Mouse (Mus musculus) frontal cortex, adult (tissue): ENCODE measurements at regions not wholly inside any gene's neighbourhood (a gene's known extent, or its start where the extent isn't known, plus 50 kb on each side); places are given as distances from the start of the nearest gene placed in this dataset.

Source experiments
- ATAC-seq: cut with Nextera tagmentation; 2 replicates; pipeline ENCODE4 v1.9.2; 2017; ENCODE audit warnings: mild to moderate bottlenecking, moderate library complexity, mixed read lengths; ENCODE audit not compliant: low TSS enrichment

DNA sequence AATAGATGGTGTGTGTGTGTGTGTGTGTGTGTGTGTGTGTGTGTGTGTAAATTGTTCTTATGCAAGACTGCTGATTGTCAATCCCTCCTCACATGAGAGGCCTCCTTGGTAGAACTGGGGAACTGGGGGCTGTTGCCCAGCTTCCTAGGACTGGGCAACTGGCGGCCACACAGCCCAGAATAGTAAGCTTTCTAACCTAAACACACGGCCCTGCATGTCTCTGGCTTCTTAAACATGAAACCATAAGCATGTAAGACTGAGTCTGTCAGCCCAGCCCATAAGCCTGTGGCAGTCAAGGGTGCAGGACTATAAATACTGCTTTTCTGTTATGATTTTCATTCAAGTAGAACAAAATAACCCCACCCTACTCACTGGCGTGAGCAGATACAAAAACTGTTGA lies 60.7 kb downstream of the Ifng start:
- no peak for ATAC-seq

DNA sequence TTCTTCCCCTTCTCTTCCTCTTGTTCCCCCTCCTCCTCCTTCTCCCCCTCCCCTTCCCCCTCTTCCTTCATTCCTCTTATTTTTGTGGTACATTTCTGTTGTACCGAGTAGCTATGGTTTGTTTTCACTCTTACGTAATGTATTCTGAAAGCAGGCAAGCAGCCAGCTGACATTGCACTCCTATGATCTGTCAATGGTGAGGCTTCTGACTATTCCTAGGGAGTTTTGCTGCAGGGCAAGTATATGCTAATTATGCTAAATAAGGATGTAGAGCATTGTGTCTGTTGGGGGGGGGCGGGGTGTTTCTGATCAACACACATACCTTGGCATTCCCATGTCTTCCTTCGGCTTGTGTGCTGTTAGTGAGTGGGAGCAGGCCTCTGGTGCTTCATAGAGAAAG lies 64.0 kb downstream of the Ifng start:
- no peak for ATAC-seq

DNA sequence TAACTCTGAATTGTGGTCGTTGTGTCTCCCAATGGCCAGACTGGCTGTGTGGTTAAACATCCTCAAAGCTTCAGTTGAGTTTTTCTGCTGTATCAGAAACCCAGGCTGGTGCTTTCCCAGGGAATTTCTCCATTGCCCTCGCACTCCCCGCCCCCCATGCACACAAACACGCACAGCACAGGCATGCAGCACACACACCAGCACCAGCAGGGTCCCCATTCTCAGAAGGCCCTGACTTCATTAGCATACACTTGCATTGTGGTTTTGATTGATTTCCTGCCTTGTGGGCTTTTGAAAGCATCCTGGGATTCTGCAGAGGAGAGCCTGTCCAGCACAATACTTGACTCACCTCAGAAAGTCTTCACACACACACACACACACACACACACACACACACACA lies 65.3 kb downstream of the Ifng start:
- no peak for ATAC-seq

DNA sequence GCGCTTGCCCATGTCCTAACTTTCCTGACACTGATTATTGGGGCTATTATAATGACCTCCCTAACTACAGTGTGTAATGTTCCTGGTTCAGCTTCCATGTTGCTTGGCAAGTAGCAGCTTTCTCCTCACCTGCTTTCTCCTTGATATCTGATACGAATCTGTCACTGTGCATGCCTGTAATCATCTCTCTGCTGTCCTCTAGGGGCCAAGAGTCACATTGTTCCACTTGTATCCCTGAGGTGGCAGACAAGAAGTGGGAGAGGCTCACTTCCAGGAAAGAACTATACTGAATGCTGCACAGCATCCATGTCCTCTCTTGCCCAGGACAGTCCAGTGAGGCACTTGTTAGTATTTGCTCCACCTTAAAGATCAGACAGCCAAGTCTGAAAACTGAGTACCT lies 66.8 kb downstream of the Ifng start:
- peak; percentile 91 for ATAC-seq

DNA sequence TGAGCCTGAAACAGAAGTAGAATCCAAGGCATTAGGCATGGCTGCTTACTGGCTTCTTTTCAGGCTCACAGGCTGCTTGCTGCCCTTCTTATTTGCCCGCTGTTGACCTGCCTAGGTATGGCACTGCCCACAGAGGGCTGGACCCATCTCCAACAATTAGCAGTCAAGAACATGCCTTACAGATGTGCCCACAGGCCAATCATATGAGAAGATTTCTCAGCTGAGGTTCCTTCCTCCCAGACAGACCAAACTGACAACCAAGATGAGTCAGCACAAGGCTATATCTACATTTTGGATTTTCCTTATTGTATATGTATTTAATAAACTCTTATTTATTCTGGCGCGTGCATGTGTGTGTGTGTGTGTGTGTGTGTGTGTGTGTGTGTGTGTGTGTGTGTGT lies 76.0 kb downstream of the Ifng start:
- ATAC-seq = no peak

DNA sequence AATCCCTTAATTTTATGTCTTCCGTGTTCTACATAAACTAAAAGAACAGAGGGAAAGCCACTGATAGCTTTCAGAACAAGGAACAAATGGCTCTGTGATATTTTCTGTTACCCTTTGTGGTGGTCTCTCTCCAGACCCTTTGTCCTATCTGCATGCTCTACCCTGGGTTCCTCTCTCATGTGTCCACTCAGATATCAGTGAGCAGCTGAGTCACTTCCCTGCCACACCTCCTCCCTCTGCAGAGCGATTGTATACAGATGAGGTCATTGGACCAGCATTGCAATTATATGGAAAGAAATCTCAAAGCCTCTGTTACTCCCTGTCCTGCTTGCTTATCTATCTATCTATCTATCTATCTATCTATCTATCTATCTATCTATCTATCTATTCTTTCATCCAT lies 77.1 kb downstream of the Ifng start:
- no peak for ATAC-seq

DNA sequence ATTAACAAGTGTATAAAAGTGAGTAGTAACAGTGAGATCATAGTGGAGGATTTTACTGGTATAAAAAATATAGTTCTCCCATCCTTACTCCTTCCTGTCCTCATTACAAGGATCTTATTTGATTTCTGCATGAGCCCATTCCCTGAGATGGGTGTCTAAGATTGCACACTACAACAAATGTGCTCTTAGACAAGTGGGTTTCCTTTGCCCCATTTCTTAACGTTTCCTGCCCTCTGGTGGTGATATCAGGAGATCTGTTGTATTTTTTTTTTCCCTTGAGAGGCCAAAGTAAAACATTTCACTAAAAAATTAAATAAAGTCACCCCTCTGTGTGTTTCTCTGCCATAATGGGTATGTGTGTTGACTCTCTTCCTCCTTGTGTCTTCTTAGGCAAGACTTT lies 105.1 kb downstream of the Ifng start:
- no peak for ATAC-seq

DNA sequence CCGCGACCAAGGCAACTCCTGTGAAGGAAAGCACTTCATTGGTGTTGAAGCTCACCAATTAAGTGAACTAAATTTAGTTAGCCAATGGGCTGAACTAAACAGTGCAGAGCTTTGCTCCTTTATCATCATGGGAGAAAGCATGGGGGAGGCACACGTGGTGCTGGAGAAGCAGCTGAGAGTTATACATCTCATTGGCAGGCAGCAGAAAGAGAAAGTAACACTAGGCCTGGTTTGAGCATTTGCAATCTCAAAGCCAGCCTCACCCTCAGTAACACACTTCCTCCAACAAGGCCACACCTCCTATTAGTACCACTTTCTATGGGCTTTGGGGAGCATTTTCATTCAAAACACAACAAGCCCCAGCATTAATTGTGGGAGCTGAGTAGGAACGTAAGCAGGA lies 109.4 kb downstream of the Ifng start:
- no peak for ATAC-seq

DNA sequence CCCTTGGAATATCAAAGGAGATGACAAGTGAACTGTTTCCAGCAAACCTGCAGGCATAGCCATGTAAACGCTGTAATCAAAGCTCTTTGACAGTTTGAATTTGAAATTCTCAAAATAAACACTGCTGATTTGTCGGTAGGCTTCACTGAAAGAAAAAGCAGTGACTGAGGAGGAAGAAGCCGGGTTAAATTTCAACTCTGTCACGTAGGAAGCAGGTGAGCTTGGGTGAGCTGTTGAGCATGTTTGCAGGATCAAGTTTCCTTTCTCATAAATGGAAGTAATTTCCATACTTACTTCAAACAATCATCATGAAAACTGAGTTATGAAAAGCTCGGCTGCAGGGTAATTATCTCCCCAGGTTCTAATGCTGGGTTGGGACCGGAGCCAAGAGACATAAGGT lies 118.0 kb downstream of the Ifng start:
- ATAC-seq = no peak

DNA sequence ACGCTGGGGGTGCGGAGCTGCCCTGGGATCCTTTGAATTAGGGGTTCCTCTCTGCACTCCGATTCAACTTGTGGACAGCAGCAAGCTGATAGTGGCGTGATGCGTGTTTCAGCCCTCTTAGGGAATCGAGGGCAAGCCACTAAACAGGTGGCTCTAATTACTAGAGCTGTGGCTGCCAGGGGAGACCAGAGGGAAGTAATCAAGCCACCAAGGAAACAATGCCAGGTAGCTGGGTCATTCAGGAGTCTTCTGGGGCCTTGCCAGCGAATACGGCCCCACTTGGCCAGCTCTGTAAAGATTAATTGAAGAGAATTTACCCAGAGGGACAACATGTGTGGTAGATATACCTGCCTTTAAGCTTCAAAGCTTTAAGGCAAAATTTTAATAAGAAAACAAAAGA lies 123.2 kb downstream of the Ifng start:
- ATAC-seq = no peak

DNA sequence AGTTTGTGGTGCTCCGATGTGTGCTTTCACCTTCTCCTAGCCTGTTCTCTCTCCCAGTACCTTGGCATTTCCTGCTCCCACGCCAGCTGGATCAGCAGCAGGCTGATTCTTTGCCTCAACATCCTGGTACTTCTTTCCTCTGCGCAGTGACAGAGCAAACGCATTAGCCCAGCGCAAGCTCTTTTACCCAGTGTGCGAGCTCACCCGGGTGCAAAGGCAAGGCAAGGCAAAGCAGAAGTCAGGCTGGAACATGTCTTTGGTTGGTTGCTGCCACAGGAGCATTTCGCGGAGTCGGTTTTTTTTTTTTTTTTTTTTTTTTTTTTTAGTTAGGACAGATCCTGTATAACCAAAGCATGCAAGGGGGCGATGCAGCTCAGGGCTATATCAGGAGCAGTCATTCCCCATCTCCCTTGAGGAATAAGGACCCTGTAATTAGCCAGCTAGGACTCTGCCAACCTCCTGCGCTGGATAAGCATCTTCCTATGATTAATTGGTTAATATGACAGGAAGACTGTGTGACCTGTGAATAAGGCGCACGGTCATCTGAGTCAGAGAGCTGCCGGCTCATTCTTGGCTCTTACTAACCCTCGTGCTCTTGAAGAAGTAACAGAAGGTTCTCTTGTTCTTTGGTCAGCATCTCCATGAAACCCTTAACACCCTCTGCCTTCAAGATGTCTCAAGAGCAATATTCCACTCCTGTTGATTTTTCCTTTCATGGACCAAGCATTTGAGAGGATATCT lies 123.9 kb downstream of the Ifng start:
- peak; percentile 73; the same call in 1 of the 2 replicates for ATAC-seq

DNA sequence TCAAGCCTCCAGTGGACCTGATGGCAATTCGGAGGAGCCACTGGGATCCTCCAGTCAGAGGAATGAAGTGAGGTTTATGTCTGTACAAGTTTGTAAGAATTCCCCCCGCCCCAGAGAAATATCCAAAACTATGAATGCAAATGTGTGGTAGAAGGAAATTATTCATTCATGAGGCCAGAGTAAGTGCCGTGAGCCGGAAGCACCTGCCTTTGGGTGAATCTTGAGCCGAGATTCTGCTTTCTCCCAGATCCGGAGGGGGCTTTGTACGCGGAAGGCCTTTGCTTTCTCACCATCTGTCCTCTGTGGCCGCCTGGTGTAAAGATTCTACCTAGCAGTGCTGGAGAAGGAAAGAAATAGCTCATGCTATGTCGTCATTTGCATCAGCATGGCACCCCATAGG lies 127.8 kb downstream of the Ifng start:
- no peak for ATAC-seq

DNA sequence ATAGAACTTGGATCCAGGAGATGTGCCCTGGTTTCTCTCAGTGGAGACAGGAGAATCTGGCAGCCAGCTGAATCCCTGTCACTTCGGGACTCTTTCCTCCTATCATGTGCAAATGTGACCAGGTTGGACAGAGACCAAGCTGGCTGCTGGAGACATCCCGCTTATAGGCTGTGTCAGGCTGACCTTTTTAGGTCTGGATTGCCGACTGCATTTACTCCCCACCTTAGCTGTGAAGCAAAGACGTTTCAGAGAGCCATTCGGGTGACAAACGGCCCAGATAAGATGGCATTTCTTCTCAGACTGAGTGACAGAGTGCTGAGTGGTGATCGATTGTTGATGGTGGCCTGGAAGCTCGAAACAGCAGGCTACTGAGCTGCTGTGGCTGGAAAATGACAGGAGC lies 128.6 kb downstream of the Ifng start:
- no peak; the same call in 1 of the 2 replicates for ATAC-seq

DNA sequence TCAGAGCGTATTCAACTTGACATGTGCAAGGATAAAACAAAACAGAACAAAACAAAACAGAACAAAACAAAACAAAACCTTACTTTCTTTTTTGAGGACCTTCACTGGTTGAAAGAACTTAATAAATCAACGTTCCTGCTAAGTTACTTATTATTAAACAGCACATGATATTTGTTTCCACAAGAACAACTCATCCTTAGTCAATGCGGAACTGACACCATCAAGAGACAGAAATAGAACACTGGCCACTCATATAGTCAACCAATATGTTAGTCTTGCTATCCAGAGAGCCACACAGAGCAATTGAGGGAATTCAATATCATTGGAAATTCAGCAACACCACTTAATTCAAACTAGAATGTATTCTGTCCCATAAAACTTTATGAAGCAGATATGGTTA lies 132.4 kb downstream of the Ifng start:
- ATAC-seq = no peak

DNA sequence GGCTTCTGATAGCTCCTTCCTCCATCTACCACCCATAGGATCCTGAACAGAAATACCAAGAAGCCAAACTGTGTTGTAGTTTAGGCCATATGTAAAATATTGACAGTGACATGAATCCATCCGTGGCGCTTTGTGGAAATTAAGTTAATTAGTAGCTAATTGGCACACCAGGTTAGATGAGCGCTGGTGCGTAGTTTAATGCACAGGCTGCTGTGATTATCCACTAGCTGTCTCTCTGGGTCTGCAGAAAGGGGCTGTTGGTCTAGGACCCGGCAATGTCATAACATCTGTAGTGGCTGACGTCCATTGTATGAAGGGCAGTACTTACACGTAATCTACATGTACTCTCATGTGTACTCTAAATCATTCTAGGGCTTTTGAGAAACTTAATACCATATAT lies 134.7 kb downstream of the Ifng start:
- no peak for ATAC-seq

DNA sequence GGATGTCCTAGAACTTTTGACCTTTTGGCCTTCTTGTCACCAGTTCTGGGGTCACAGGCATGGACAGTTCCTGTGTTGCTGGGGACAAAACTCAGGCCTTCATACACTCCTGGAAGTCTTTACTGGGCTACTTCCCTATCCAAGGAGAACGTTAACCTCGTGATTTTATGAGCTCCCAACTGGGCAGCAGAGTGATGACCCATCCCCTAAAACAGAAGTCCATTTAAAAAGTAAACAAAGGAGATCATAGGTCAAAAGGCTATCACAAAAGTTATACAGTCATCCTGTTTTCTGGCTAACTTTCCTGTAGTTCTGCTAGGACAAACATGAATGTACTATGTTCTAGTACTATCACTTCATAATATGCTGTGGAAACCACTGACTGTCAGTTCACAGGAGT lies 140.5 kb downstream of the Ifng start:
- ATAC-seq = no peak

DNA sequence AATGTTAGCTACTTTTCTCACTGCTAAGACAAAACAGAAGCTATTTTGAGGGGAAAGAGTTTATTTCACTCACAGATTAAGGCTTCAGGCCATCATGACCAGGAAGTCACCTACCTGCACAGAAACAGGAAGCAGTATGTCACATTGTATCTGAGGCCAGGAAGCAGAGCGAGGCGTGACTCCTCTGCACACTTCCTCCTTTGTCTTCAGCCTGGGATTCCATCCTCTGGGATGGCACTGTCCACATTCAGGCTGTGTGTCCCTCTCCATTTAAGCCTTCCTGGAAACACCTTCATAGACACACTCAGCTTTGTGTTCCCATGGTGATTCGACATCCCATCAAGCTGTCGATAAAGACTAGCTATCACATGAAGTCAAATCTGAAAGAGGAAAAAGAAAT lies 145.0 kb downstream of the Ifng start:
- no peak for ATAC-seq

DNA sequence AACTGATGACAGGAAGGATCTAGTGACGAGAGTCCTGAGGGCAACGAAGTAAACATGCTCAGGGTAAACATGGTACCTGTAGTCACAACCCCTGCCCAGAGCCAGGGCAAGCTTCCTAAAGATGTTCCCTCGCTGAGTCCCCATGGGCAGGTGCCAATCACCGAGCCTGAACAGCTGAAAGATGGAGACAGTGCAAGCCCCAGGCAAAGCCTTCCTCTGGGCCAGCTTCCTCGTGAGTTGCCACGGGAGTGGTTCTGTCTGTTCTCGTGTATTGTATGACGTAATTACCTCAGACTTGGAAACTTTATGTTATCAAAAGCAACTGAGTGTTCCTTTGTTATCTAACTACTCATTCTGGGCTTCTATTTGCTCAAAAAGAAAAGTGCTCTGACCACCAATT lies 147.4 kb downstream of the Ifng start:
- ATAC-seq = no peak

DNA sequence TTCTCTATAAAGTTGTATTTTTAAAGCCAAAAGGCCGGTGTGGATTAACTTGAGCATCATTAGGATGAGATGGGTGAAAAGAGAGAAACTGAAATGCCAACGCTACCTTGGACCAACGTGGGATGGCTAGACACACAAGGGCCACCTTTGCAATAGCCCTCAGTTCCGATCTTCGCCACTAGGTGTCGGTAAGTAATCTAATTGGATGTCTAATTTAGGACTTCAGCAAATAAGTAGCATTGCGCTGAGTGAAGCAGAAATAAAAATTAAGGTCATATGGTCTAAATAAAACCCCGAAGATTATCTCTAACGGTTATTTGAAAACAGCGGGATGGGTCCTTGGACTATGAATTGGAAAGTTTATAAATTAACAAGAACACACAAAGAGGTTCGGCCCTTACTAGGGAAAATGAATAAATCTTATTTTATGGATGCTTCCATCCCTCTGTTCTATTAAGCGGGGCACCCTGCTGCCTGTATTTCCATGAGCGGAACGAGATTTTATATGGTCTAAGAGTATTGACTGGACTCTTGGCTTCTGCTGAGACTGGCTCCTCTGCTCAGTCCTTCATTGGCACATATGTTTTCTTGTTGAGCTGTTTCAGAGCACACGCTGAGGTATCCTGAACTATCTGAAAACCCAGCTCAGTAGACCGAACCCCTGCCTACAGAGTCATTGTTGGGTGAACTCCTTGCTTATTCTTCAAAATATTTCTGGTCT lies 152.0 kb downstream of the Ifng start:
- peak; percentile 84 for ATAC-seq

DNA sequence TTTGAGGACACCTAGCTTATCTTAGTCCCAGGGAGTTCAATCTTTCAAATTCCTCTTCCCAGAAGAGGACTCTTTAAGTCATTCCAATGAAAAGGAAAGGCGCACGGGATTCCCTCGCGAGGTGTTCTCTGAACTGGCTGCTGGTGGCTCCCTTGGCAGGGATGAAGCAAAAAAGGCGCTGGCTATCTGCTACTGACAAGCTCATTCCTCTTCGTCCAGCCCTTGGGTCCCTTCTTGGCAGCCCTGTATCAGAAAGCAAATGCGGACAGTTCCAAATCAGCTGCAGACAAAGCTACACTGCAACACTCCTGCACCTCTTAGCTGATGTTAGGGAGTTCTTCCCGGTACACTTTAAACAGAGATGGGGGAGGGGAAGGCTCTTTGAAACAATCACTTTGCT lies 155.4 kb downstream of the Ifng start:
- no peak for ATAC-seq

DNA sequence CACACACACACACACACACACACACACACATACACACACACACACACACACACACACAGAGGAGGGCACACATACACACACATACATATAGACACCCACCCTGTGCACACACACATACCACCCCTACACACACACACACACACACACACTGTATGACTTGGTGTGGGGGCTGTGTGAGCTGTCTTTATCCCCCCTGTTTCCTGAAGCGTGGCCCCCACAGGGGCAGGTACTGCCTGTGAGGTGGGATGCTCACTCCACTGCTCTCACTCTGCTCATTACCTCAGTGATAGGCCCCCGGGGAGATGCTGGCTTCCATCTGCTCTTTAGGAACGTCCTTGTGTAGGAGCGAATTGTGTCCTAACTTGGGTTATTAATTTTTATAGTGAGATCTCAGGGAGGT lies 157.7 kb downstream of the Ifng start:
- ATAC-seq = no peak

DNA sequence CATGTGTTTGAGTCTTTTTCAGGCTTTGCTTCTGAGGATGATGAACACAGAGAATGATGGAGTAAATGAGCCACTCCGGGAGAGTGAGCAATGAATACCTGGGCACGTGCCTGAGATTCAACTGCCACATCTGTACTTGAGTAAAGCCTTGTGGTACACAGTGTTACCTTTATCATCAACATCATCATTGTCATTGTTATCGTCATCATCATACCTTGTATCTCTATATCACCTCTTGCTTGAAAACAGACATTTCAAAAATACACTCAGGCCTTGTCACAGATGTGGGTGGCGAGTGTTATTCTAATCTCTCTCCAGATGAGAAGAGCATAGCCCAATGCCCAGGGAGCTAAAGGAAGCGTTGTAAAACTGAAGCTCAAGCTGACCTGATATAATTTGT lies 158.4 kb downstream of the Ifng start:
- no peak for ATAC-seq

DNA sequence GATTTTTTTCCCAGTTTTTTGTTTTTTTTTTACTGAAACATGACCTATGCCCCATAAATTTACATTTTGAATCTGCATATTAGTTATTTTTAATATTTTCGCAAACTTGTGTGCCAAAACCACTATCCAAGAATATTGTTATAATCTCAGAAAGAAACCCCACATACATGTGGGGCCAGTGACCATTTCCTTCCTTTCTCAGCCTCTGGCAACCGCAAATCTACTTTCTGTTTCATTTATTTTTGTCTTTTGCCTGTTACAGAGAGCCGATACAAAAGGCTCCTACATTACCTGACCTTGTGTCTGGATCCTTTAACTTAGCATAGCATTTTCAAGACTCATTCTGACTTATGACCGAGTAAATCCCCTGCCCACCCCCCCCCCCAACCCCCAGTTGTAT lies 158.8 kb downstream of the Ifng start:
- ATAC-seq = no peak

DNA sequence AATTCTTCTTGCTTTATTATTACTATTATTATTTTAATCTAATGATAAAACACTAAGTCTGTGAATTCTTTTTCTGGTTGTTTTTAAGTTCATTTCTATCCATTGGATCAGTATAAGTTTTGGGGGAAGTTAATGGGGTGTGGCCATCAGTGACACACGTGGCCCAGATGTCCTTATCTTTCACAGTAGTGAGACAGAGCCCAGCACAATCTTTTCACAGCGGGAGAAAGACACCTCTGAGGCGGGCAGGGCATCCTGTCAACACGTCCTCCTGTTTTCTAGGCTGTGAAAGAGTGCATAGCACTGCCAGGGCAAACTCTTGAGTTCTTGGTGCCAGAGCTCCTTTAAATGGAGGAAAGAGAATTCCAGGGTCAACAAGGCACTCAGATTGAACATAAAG lies 162.1 kb downstream of the Ifng start:
- no peak for ATAC-seq
